Mouse (Mus musculus) olfactory bulb, adult 2 months (tissue): ENCODE measurements around the gene Nrg3. TPM values are rescaled to one million over a fixed set of nuclear protein-coding genes. Genes with fewer than 3 reads are reported as not detected.

Source experiments
- H3K27ac ChIP-seq: fragments of 200-500 bp; 2 replicates; pipeline ENCODE4 v1.5.1; 2012; ENCODE audit warnings: low read depth, low read length; ENCODE audit not compliant: insufficient read depth
- H3K4me1 ChIP-seq: fragments of 200-500 bp; 2 replicates; pipeline ENCODE4 v1.6.1; 2012; ENCODE audit warnings: low read length; ENCODE audit not compliant: control insufficient read depth, insufficient read depth
- H3K4me3 ChIP-seq: fragments of 200-500 bp; 2 replicates; pipeline ENCODE4 v1.5.1; 2012; ENCODE audit warnings: mild to moderate bottlenecking, low read depth, low read length, moderate library complexity; ENCODE audit not compliant: insufficient read depth
- CTCF ChIP-seq: fragments of 200-500 bp; IDR thresholded peaks from 2 replicates; pipeline ENCODE4 v1.5.1; 2012; ENCODE audit warnings: low read depth, mild to moderate bottlenecking, low read length, moderate library complexity; ENCODE audit not compliant: insufficient read depth
- POLR2A ChIP-seq: fragments of 200-500 bp; IDR thresholded peaks from 2 replicates; pipeline ENCODE4 v1.6.1; 2012; ENCODE audit warnings: mild to moderate bottlenecking, low read depth, low read length, moderate library complexity; ENCODE audit not compliant: insufficient read depth
- WGBS: fragments of 180-500 bp; shearing (Covaris S2); methylation state at CpG from one replicate; pipeline ENCODE4 v1.1.7; 2018; 5-methylcytosine and 5-hydroxymethylcytosine counted together
- polyA plus RNA-seq: library from polyadenylated mRNA; stranded (reverse); fragments of >200 nt; gene quantifications from 2 replicates; pipeline ENCODE4 v1.2.4, GENCODE M21; 2012; ENCODE audit warnings: low replicate concordance; ENCODE audit not compliant: missing spikeins, insufficient read depth, insufficient read length

Nrg3 gene
- polyA plus RNA-seq, 1 experiment = not detected

- no peak overlapping the region for H3K4me3 ChIP-seq
- TF ChIP-seq CTCF = no peak
- no peak for TF ChIP-seq POLR2A
- no peaks in the 10 kb centered on the region for H3K4me1 ChIP-seq
- 91% methylated on average over 1 of the region's 1 CpGs for whole genome bisulfite sequencing
- H3K27ac ChIP-seq = no peak overlapping the region
These were observed 1152.1 kb downstream of the Nrg3 start for GRCm38 (mm10) chr14:38320619-38321340.
